Mouse (Mus musculus): ENCODE measurements around the gene Glmp. TPM values are rescaled to one million over a fixed set of nuclear protein-coding genes. Genes with fewer than 3 reads are reported as not detected.

Gene Glmp
- polyA plus RNA-seq (2014; fragmentation: Illumina TruSeq; extraction: RNeasy Lipid Tissue Mini Kit (QIAGEN cat#74804); ENCODE audit: low read depth, low replicate concordance), result 2.8 TPM

GRCm38 (mm10) chr3:88324951-88325405 lies at the start of gene Glmp:
Gene Glmp, plus strand, starts transcription at chr3:88325023.

GRCm38 (mm10) chr3:88287110-88287509 lies 37.7 kb upstream of the Glmp start, which contains the start of gene Gm38392:
Gene Gm38392, minus strand, starts transcription at chr3:88287210.

GRCm38 (mm10) chr3:88296561-88297318 lies 28.1 kb upstream of the Glmp start, which contains the start of the genes Tsacc and Cct3:
Gene Tsacc, minus strand, starts transcription at chr3:88296999.
Gene Cct3, plus strand, starts transcription at chr3:88297116.

GRCm38 (mm10) chr3:88336058-88337013 lies 11.5 kb downstream of the Glmp start, which contains the start of the genes Tmem79 and Smg5:
Gene Tmem79, minus strand, starts transcription at chr3:88336148.
Gene Smg5, plus strand, starts transcription at chr3:88336260.

GRCm38 (mm10) chr3:88364337-88364736 lies 39.5 kb downstream of the Glmp start, which contains the start of gene Paqr6:
Gene Paqr6, plus strand, starts transcription at chr3:88364584.

GRCm38 (mm10) chr3:88372643-88373042 lies 47.8 kb downstream of the Glmp start, which contains the start of gene Bglap3:
Gene Bglap3, minus strand, starts transcription at chr3:88372743.

GRCm38 (mm10) chr3:88378599-88378998 lies 53.8 kb downstream of the Glmp start, which contains the start of gene Bglap2:
Gene Bglap2, minus strand, starts transcription at chr3:88378699.

Other genes with a start within 250 kb of the Glmp start
- not detected for gene Ttc24, start 246.7 kb upstream of the Glmp start, polyA plus RNA-seq (2014; fragmentation: Illumina TruSeq; extraction: RNeasy Lipid Tissue Mini Kit (QIAGEN cat#74804); ENCODE audit: low read depth, low replicate concordance)
- gene Iqgap3, start 243.1 kb upstream of the Glmp start, polyA plus RNA-seq (2014; fragmentation: Illumina TruSeq; extraction: RNeasy Lipid Tissue Mini Kit (QIAGEN cat#74804); ENCODE audit: low read depth, low replicate concordance), result not detected
- gene Mef2d, start 182.7 kb upstream of the Glmp start, polyA plus RNA-seq (2014; fragmentation: Illumina TruSeq; extraction: RNeasy Lipid Tissue Mini Kit (QIAGEN cat#74804); ENCODE audit: low read depth, low replicate concordance), result 5.2 TPM
- 0.40 TPM for gene Rhbg, start 70.3 kb upstream of the Glmp start, polyA plus RNA-seq (2014; fragmentation: Illumina TruSeq; extraction: RNeasy Lipid Tissue Mini Kit (QIAGEN cat#74804); ENCODE audit: low read depth, low replicate concordance)
- gene Gm38392, start 37.8 kb upstream of the Glmp start, polyA plus RNA-seq (2014; fragmentation: Illumina TruSeq; extraction: RNeasy Lipid Tissue Mini Kit (QIAGEN cat#74804); ENCODE audit: low read depth, low replicate concordance), result not detected
- gene Tsacc, start 28.0 kb upstream of the Glmp start, polyA plus RNA-seq (2014; fragmentation: Illumina TruSeq; extraction: RNeasy Lipid Tissue Mini Kit (QIAGEN cat#74804); ENCODE audit: low read depth, low replicate concordance), result 4.5 TPM
- 106 TPM for gene Cct3, start 27.9 kb upstream of the Glmp start, polyA plus RNA-seq (2014; fragmentation: Illumina TruSeq; extraction: RNeasy Lipid Tissue Mini Kit (QIAGEN cat#74804); ENCODE audit: low read depth, low replicate concordance)
- gene Tmem79, start 11.1 kb downstream of the Glmp start, polyA plus RNA-seq (2014; fragmentation: Illumina TruSeq; extraction: RNeasy Lipid Tissue Mini Kit (QIAGEN cat#74804); ENCODE audit: low read depth, low replicate concordance), result 0.61 TPM
- 23.3 TPM for gene Smg5, start 11.2 kb downstream of the Glmp start, polyA plus RNA-seq (2014; fragmentation: Illumina TruSeq; extraction: RNeasy Lipid Tissue Mini Kit (QIAGEN cat#74804); ENCODE audit: low read depth, low replicate concordance)
- not detected for gene Paqr6, start 39.6 kb downstream of the Glmp start, polyA plus RNA-seq (2014; fragmentation: Illumina TruSeq; extraction: RNeasy Lipid Tissue Mini Kit (QIAGEN cat#74804); ENCODE audit: low read depth, low replicate concordance)
- gene Bglap3, start 47.7 kb downstream of the Glmp start, polyA plus RNA-seq (2014; fragmentation: Illumina TruSeq; extraction: RNeasy Lipid Tissue Mini Kit (QIAGEN cat#74804); ENCODE audit: low read depth, low replicate concordance), result 0.57 TPM
- not detected for gene Bglap2, start 53.7 kb downstream of the Glmp start, polyA plus RNA-seq (2014; fragmentation: Illumina TruSeq; extraction: RNeasy Lipid Tissue Mini Kit (QIAGEN cat#74804); ENCODE audit: low read depth, low replicate concordance)
- gene Bglap, start 59.4 kb downstream of the Glmp start, polyA plus RNA-seq (2014; fragmentation: Illumina TruSeq; extraction: RNeasy Lipid Tissue Mini Kit (QIAGEN cat#74804); ENCODE audit: low read depth, low replicate concordance), result not detected
- gene Pmf1, start 85.3 kb downstream of the Glmp start, polyA plus RNA-seq (2014; fragmentation: Illumina TruSeq; extraction: RNeasy Lipid Tissue Mini Kit (QIAGEN cat#74804); ENCODE audit: low read depth, low replicate concordance), result 1.9 TPM
- gene Slc25a44, start 100.1 kb downstream of the Glmp start, polyA plus RNA-seq (2014; fragmentation: Illumina TruSeq; extraction: RNeasy Lipid Tissue Mini Kit (QIAGEN cat#74804); ENCODE audit: low read depth, low replicate concordance), result 13.4 TPM
- gene Sema4a, start 136.2 kb downstream of the Glmp start, polyA plus RNA-seq (2014; fragmentation: Illumina TruSeq; extraction: RNeasy Lipid Tissue Mini Kit (QIAGEN cat#74804); ENCODE audit: low read depth, low replicate concordance), result 77.3 TPM
- gene Lmna, start 184.9 kb downstream of the Glmp start, polyA plus RNA-seq (2014; fragmentation: Illumina TruSeq; extraction: RNeasy Lipid Tissue Mini Kit (QIAGEN cat#74804); ENCODE audit: low read depth, low replicate concordance), result 2.7 TPM
- gene Mex3a, start 207.4 kb downstream of the Glmp start, polyA plus RNA-seq (2014; fragmentation: Illumina TruSeq; extraction: RNeasy Lipid Tissue Mini Kit (QIAGEN cat#74804); ENCODE audit: low read depth, low replicate concordance), result 0.57 TPM
- gene Rab25, start 223.3 kb downstream of the Glmp start, polyA plus RNA-seq (2014; fragmentation: Illumina TruSeq; extraction: RNeasy Lipid Tissue Mini Kit (QIAGEN cat#74804); ENCODE audit: low read depth, low replicate concordance), result 2.4 TPM
- gene Lamtor2, start 228.1 kb downstream of the Glmp start, polyA plus RNA-seq (2014; fragmentation: Illumina TruSeq; extraction: RNeasy Lipid Tissue Mini Kit (QIAGEN cat#74804); ENCODE audit: low read depth, low replicate concordance), result 7.3 TPM
- gene Ubqln4, start 228.7 kb downstream of the Glmp start, polyA plus RNA-seq (2014; fragmentation: Illumina TruSeq; extraction: RNeasy Lipid Tissue Mini Kit (QIAGEN cat#74804); ENCODE audit: low read depth, low replicate concordance), result 19.4 TPM

Data from kidney, adult 10 weeks (tissue).